ENCODE assay signal across 15 mouse cellular contexts in the genomic region with DNA sequence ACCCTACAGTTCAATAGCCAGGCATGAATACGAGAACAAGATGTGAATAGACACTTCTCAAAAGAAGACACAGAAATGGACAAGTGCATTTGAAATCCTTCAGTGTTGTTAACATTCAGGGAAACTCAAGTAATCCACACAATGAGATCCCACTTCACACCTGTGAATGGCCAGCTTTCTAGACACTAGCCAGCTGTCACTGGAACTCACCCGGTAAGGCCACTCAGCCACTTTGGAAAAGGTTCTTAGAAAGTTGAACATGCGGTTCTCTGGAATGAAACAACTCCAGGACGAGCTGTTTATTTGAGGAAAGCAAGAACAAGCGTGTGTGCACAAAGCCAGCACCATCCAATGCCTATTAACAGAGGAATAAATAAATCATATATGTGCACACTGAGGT.
"Had no signal": no experiment of that assay in that cellular context is flagged by ENCODE, and none has a peak within 500 bp of the region (broad histone marks: within the 10 kb centered on the region; RNA-seq: fewer than 3 reads in every experiment).

No protein-coding gene starts in this region.

- H3K27ac ChIP-seq: midbrain, embryonic 10.5 days; midbrain, embryonic 12.5 days; neural tube, embryonic 12.5 days had no signal

- DNase-seq: lung, adult 18-20 months; lung, embryonic 14.5 days; lung, postnatal 10 days; lung, postnatal 4 days; midbrain, embryonic 14.5 days; right cerebral cortex, postnatal 25 days; right cerebral cortex, postnatal 4 days; spleen, adult 18-20 months; thymus, adult 18-20 months; thymus, postnatal 14 days; thymus, postnatal 36 days had no signal

- H3K9ac ChIP-seq: lung, embryonic 14.5 days; midbrain, embryonic 12.5 days; neural tube, embryonic 12.5 days had no signal

- H3K9me3 ChIP-seq: midbrain, embryonic 10.5 days; midbrain, embryonic 12.5 days; neural tube, embryonic 12.5 days had no signal

- ATAC-seq: midbrain, embryonic 16.5 days had no signal

- H3K36me3 ChIP-seq: midbrain, embryonic 10.5 days; midbrain, embryonic 12.5 days; neural tube, embryonic 12.5 days had no signal

- H3K27me3 ChIP-seq: midbrain, embryonic 12.5 days; neural tube, embryonic 12.5 days had no signal

- H3K4me1 ChIP-seq: midbrain, embryonic 10.5 days; midbrain, embryonic 12.5 days; neural tube, embryonic 12.5 days had no signal

- H3K4me2 ChIP-seq: lung, embryonic 14.5 days; midbrain, embryonic 12.5 days; neural tube, embryonic 12.5 days had no signal

- H3K4me3 ChIP-seq: midbrain, embryonic 10.5 days; midbrain, embryonic 12.5 days; neural tube, embryonic 12.5 days had no signal
